Mouse (Mus musculus): Measurements from ENCODE around the gene Ammecr1. TPM values are rescaled to one million over a fixed set of nuclear protein-coding genes. Genes with fewer than 3 reads are reported as not detected.

Ammecr1 gene
- polyA plus RNA-seq (2017; shearing (Covaris generic)) = 5.4 TPM

DNA sequence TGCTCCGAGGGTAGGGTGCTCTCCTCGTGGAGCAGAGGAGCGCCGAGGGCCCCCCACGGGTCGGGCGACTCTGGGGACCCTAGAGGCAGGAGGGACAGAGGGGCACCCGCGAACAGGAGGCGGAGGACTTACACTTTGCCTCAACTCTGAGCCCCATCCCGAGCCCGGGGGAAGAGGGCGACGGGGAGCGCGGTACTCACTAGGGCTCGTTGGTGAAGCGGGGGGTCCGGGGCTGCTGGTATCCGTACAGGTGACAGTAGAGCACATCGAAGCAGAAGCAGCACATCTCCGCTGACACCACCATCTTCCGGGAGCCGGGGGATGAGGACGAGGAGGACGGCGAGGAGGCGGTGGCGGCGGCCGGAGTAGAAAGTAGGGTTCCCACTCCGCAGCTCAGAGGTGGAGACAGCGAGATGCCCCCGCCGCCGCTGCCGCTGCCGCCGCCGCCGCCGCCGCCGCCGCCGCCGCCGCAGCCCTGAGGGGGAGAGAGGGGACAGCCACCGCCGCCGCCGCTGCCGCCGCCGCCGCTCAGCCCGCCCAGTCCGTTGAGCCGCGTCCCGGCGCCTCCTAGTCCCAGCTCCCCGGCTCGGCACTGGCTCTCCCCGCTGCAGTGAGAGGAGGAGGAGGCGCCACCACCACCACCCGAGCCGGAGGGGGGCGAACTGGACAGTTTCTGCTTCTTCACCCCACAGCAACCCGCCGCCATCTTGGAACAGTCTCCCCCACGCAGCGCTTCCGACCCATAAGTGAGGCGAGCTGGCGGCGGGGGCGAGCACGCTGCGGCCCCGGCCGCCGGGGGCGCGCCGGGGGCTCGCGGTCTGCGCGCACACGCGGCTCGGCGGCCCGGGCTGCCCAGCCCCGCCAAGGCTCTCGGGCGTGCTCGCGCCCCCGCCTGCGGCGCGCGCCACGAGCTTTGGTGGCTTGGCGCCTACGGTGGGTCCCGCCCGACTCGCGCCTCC is at the start of gene Ammecr1:
Gene Ammecr1 (minus strand): TSS at position 721 of the 959 bp plus-strand sequence.

Other genes starting within 250 kb of the Ammecr1 start
- gene Rtl9, start 132.9 kb upstream of the Ammecr1 start, polyA plus RNA-seq (2017; shearing (Covaris generic)) = not detected

All from CD4-positive, CD25-positive, alpha-beta regulatory T cell (primary cell).